8 mouse cellular contexts compared by ENCODE assay signal in the genomic region with DNA sequence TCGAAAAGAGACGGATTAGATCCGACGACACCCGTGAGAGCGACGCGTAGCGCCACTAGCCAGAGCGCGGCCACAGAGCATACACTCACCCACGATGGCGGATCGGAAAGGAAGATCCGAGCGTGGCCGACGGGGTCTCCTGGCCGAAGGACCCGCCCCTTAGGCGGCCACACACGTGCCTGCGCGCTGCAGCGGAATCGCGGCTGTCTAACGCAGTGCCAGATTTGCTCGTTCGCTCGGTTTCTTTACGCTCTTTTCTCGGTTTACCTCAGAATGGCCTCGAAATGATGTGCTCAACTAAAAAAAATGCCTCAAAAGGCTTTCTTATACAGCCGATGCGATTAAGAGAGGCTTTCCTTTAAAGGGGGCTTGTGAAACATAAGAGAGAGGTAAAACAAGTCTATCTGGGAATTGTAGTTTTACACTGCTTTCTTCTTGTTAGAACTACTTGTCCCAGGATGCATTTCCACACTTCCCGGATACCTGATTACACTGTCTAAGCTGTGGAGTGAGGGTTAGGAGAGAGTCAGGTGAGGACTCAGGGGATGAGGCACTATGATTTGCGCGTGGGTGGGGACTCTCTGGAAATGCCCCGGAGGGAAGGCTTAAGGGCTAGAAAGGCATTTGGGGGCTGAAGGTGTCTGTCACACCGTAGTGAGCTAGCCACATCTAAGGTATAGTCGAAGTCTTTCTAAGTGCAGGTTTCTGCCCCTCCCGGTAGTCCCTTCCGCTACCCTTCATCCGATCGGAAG. TPM values are rescaled to one million over a fixed set of nuclear protein-coding genes. Genes with fewer than 3 reads are reported as not detected.
DNase-seq lines count a peak whose midpoint lies in the region; ATAC-seq and TF ChIP-seq lines count a peak whose summit lies in the region.

A gene (plus strand): TSS at position 199 of the 752 bp plus-strand sequence.
A gene (minus strand): TSS at position 358 of the 752 bp plus-strand sequence.

- H3K4me3 ChIP-seq in bone marrow, adult 2 months (replicated peaks; ENCODE audit: control insufficient read depth, low read depth, low read length): peak within 1 kb of the TSS; percentile 91
- peak within 1 kb of the TSS; percentile 81 for H3K4me3 ChIP-seq in embryonic facial prominence, embryonic 15.5 days (replicated peaks)
- H3K4me3 ChIP-seq in limb, embryonic 14.5 days (replicated peaks; ENCODE audit: low read length): peak within 1 kb of the TSS; percentile 81
- peak within 1 kb of the TSS; percentile 74 for H3K4me3 ChIP-seq in midbrain, postnatal 0 days (ENCODE audit: low read depth, low read length)

- peak; percentile 98 for ATAC-seq in embryonic facial prominence, embryonic 15.5 days (ENCODE audit: insufficient number of reproducible peaks, low FRiP score, low TSS enrichment, low read depth)
- peak; percentile 98 for ATAC-seq in limb, embryonic 14.5 days (ENCODE audit: low FRiP score, low read depth)
- ATAC-seq in midbrain, postnatal 0 days (ENCODE audit: low FRiP score): peak; percentile 98

- TF ChIP-seq CTCF in bone marrow, adult 2 months (IDR thresholded peaks at IDR 0.05; ENCODE audit: control insufficient read depth, insufficient read depth, low read length): peak; percentile 17; the same call in 1 of the 2 replicates
- TF ChIP-seq CTCF in midbrain, postnatal 0 days (IDR thresholded peaks at IDR 0.05): peak; percentile 45

- peak within 1 kb of the TSS; percentile 90 for H3K9ac ChIP-seq in embryonic facial prominence, embryonic 15.5 days
- peak within 1 kb of the TSS; percentile 94 for H3K9ac ChIP-seq in limb, embryonic 14.5 days (ENCODE audit: low read depth, low read length, severe bottlenecking)
- H3K9ac ChIP-seq in midbrain, postnatal 0 days (replicated peaks; ENCODE audit: low read length, poor library complexity, severe bottlenecking): peak within 1 kb of the TSS; percentile 89

- TF ChIP-seq POLR2A in bone marrow, adult 2 months (IDR thresholded peaks at IDR 0.05; ENCODE audit: borderline replicate concordance, control insufficient read depth, low read depth, low read length): peak; percentile 97
- TF ChIP-seq POLR2A in limb, embryonic 14.5 days (IDR thresholded peaks at IDR 0.05; ENCODE audit: borderline replicate concordance, extremely low read depth, insufficient read depth, insufficient read length): peak; percentile 93; the same call in 1 of the 2 replicates

- peaks cover 1% of the 10 kb centered on the region; the same call in 1 of the 2 replicates for H3K4me1 ChIP-seq in bone marrow, adult 2 months (ENCODE audit: control insufficient read depth, insufficient read depth, low read length)
- peaks cover 7% of the 10 kb centered on the region for H3K4me1 ChIP-seq in embryonic facial prominence, embryonic 15.5 days
- H3K4me1 ChIP-seq in limb, embryonic 14.5 days (ENCODE audit: control insufficient read depth, insufficient read depth, low read length): peaks cover 10% of the 10 kb centered on the region
- H3K4me1 ChIP-seq in midbrain, postnatal 0 days (ENCODE audit: insufficient read depth, low read length): no peaks in the 10 kb centered on the region

- no peaks in the 10 kb centered on the region for H3K9me3 ChIP-seq in embryonic facial prominence, embryonic 15.5 days (replicated peaks)
- H3K9me3 ChIP-seq in limb, embryonic 14.5 days (ENCODE audit: control insufficient read depth, low read length): no peaks in the 10 kb centered on the region
- H3K9me3 ChIP-seq in midbrain, postnatal 0 days (ENCODE audit: low read length): no peaks in the 10 kb centered on the region

- peak; percentile 97 for DNase-seq in 416B (ENCODE audit: low read depth)
- DNase-seq in heart, adult 8-10 months (ENCODE audit: low spot score): peak; percentile 92
- peak; percentile 94 for DNase-seq in kidney, adult 9 months
- peak; percentile 95 for DNase-seq in limb, embryonic 14.5 days (ENCODE audit: low spot score)
- peak; percentile 94 for DNase-seq in midbrain, postnatal 0 days (ENCODE audit: low spot score)
- DNase-seq in spleen, postnatal 14 days (ENCODE audit: low spot score in 2 of 2): peak; percentile 93 to 97

- peak within 1 kb of the TSS; percentile 84 for H3K27ac ChIP-seq in bone marrow, adult 2 months (ENCODE audit: control insufficient read depth, insufficient read depth, low read depth, low read length, poor library complexity)
- peak within 1 kb of the TSS; percentile 93 for H3K27ac ChIP-seq in embryonic facial prominence, embryonic 15.5 days (replicated peaks)
- peak within 1 kb of the TSS; percentile 81 for H3K27ac ChIP-seq in limb, embryonic 14.5 days (replicated peaks; ENCODE audit: low read depth, low read length)
- H3K27ac ChIP-seq in midbrain, postnatal 0 days (ENCODE audit: low read depth, low read length): peak within 1 kb of the TSS; percentile 93

- WGBS in bone marrow, adult 2 months: under 1% methylated on average over 46 of the region's 46 CpGs
- under 1% methylated on average over 46 of the region's 46 CpGs for WGBS in embryonic facial prominence, embryonic 15.5 days
- under 1% methylated on average over 46 of the region's 46 CpGs for WGBS in limb, embryonic 14.5 days
- WGBS in midbrain, postnatal 0 days: under 1% methylated on average over 46 of the region's 46 CpGs

- H3K36me3 ChIP-seq in embryonic facial prominence, embryonic 15.5 days: peaks cover 29% of the 10 kb centered on the region
- peaks cover 34% of the 10 kb centered on the region for H3K36me3 ChIP-seq in limb, embryonic 14.5 days (ENCODE audit: control insufficient read depth, insufficient read depth, low read length)
- H3K36me3 ChIP-seq in midbrain, postnatal 0 days (ENCODE audit: insufficient read depth, low read length): peaks cover 6% of the 10 kb centered on the region; the same call in 1 of the 2 replicates

- H3K4me2 ChIP-seq in embryonic facial prominence, embryonic 15.5 days (replicated peaks): peak within 1 kb of the TSS; percentile 64
- peak within 1 kb of the TSS; percentile 60 for H3K4me2 ChIP-seq in limb, embryonic 14.5 days (replicated peaks; ENCODE audit: low read depth, low read length, severe bottlenecking)
- H3K4me2 ChIP-seq in midbrain, postnatal 0 days (ENCODE audit: low read depth, low read length, poor library complexity, severe bottlenecking): peak within 1 kb of the TSS; percentile 72

- no peaks in the 10 kb centered on the region for H3K27me3 ChIP-seq in embryonic facial prominence, embryonic 15.5 days
- H3K27me3 ChIP-seq in limb, embryonic 14.5 days (ENCODE audit: control insufficient read depth, insufficient read depth, low read length): no peaks in the 10 kb centered on the region
- no peaks in the 10 kb centered on the region for H3K27me3 ChIP-seq in midbrain, postnatal 0 days (ENCODE audit: insufficient read depth, low read length)

RNA-seq across cellular contexts. Expression of the first gene that starts in this region (rescaled TPM):
- not detected in 2 replicates for polyA plus RNA-seq in bone marrow, adult 2 months (2011; ENCODE audit: insufficient read depth, insufficient read length, low replicate concordance, missing spikeins)
- 0.28 and 0.29 TPM in 2 replicates for polyA plus RNA-seq in embryonic facial prominence, embryonic 15.5 days (2015; fragmentation: Nextera tagmentation; extraction: Ambion mirVana)
- not detected for total RNA-seq in heart, adult 8-10 months (2022)
- 0.08 and 0.25 TPM in 2 replicates for polyA plus RNA-seq in limb, embryonic 14.5 days (2012; rRNA removed)
- 0.22 TPM in 1 of 2 replicates, not detected in the other for polyA plus RNA-seq in limb, embryonic 14.5 days (2014; fragmentation: Nextera tagmentation; extraction: Ambion mirVana)
- 1.2 TPM in 1 of 2 replicates, not detected in the other for total RNA-seq in midbrain, postnatal 0 days (2014; rRNA removed)
- 0.15 TPM in 1 of 2 replicates, not detected in the other for polyA plus RNA-seq in midbrain, postnatal 0 days (2015; fragmentation: Nextera tagmentation; extraction: Ambion mirVana)

RNA-seq across cellular contexts. Expression of the second gene that starts in this region (rescaled TPM):
- 1,136 and 1,963 TPM in 2 replicates for polyA plus RNA-seq in bone marrow, adult 2 months (2011; ENCODE audit: insufficient read depth, insufficient read length, low replicate concordance, missing spikeins)
- polyA plus RNA-seq in embryonic facial prominence, embryonic 15.5 days (2015; fragmentation: Nextera tagmentation; extraction: Ambion mirVana): 1,018 and 1,131 TPM in 2 replicates
- 100 to 1,000 TPM; 432 to 497 (median 454) TPM for total RNA-seq in heart, adult 8-10 months (2022)
- polyA plus RNA-seq in limb, embryonic 14.5 days (2012; rRNA removed): 1,052 and 1,847 TPM in 2 replicates
- polyA plus RNA-seq in limb, embryonic 14.5 days (2014; fragmentation: Nextera tagmentation; extraction: Ambion mirVana): 1,449 and 1,511 TPM in 2 replicates
- total RNA-seq in midbrain, postnatal 0 days (2014; rRNA removed): 314 and 575 TPM in 2 replicates
- 518 and 553 TPM in 2 replicates for polyA plus RNA-seq in midbrain, postnatal 0 days (2015; fragmentation: Nextera tagmentation; extraction: Ambion mirVana)

Comparison
In these comparisons a context has a peak if more than half of its experiments do, and no peak if none do; other contexts are left out.
1. Peak in every context shown above with its lines: DNase-seq, ATAC-seq, H3K4me3 ChIP-seq and H3K27ac ChIP-seq.